ENCODE assay signal across 9 mouse cellular contexts in genomic region chr4:148871751-148872334, GRCm38 (mm10).
A peak's percentile ranks its signal among the peaks of the same experiment; 100 is the strongest.
DNase-seq lines count a peak whose midpoint lies in the region; ATAC-seq and TF ChIP-seq lines count a peak whose summit lies in the region.
"Had no signal": no experiment of that assay in that cellular context is flagged by ENCODE, and none has a peak within 500 bp of the region (broad histone marks: within the 10 kb centered on the region; RNA-seq: fewer than 3 reads in every experiment).

No protein-coding gene starts in this region.

- peak; percentile 65 for DNase-seq in testis, postnatal 10 days (ENCODE audit: low spot score)
- no peak for DNase-seq in testis, postnatal 14 days (ENCODE audit: low spot score)
- DNase-seq in embryo, embryonic 9.5 days (ENCODE audit: extremely low spot score) = peak; percentile 56
- DNase-seq in kidney, postnatal 25 days = peak; percentile 45 to 75
- DNase-seq in midbrain, postnatal 0 days (ENCODE audit: low spot score) = peak; percentile 85
- no peak for DNase-seq in yolk sac, embryonic 10.5 days (ENCODE audit: low spot score)

- ATAC-seq in heart, embryonic 12.5 days (ENCODE audit: insufficient number of reproducible peaks, low FRiP score) = peak; percentile 63
- 0 out of 2 replicates have a peak, but pooled peaks have one; percentile 53 for ATAC-seq in midbrain, postnatal 0 days (ENCODE audit: low FRiP score)
- ATAC-seq in frontal cortex, adult (ENCODE audit: low TSS enrichment) = no peak; the same call in 1 of the 2 replicates

- WGBS in heart, embryonic 12.5 days = 41% methylated on average over 10 of the region's 10 CpGs
- WGBS in midbrain, postnatal 0 days = 28% methylated on average over 10 of the region's 10 CpGs

- no peak for TF ChIP-seq CTCF in midbrain, postnatal 0 days (IDR thresholded peaks at IDR 0.05)

- H3K36me3 ChIP-seq in heart, embryonic 12.5 days = no peaks in the 10 kb centered on the region
- no peaks in the 10 kb centered on the region for H3K36me3 ChIP-seq in midbrain, postnatal 0 days (ENCODE audit: insufficient read depth, low read length)

- peak overlapping the region; percentile 41; the same call in 1 of the 2 replicates for H3K27ac ChIP-seq in heart, embryonic 12.5 days (ENCODE audit: poor library complexity, severe bottlenecking)
- H3K27ac ChIP-seq in midbrain, postnatal 0 days (ENCODE audit: low read depth, low read length) = no peak overlapping the region
- H3K27ac ChIP-seq: kidney, postnatal 0 days had no signal

- H3K4me3 ChIP-seq in heart, embryonic 12.5 days = no peak overlapping the region
- no peak overlapping the region for H3K4me3 ChIP-seq in midbrain, postnatal 0 days (ENCODE audit: low read depth, low read length)

- peaks cover 75% of the 10 kb centered on the region for H3K4me1 ChIP-seq in heart, embryonic 12.5 days (replicated peaks)
- H3K4me1 ChIP-seq in midbrain, postnatal 0 days (ENCODE audit: insufficient read depth, low read length) = no peaks in the 10 kb centered on the region

- H3K9me3 ChIP-seq in heart, embryonic 12.5 days (replicated peaks) = no peaks in the 10 kb centered on the region
- no peaks in the 10 kb centered on the region for H3K9me3 ChIP-seq in midbrain, postnatal 0 days (ENCODE audit: low read length)

- H3K4me2 ChIP-seq in heart, embryonic 12.5 days = no peak overlapping the region
- H3K4me2 ChIP-seq in midbrain, postnatal 0 days (ENCODE audit: low read depth, low read length, poor library complexity, severe bottlenecking) = no peak overlapping the region

- H3K27me3 ChIP-seq in heart, embryonic 12.5 days (replicated peaks) = no peaks in the 10 kb centered on the region
- H3K27me3 ChIP-seq in midbrain, postnatal 0 days (ENCODE audit: insufficient read depth, low read length) = peaks cover 33% of the 10 kb centered on the region; the same call in 1 of the 2 replicates

- no peak overlapping the region for H3K9ac ChIP-seq in heart, embryonic 12.5 days
- H3K9ac ChIP-seq in midbrain, postnatal 0 days (replicated peaks; ENCODE audit: low read length, poor library complexity, severe bottlenecking) = no peak overlapping the region

Comparison
In these comparisons a context has a peak if more than half of its experiments do, and no peak if none do; other contexts are left out.
1. DNase-seq: peak in testis, postnatal 10 days (single experiment), embryo, embryonic 9.5 days (single experiment), kidney, postnatal 25 days (2 of 2) and midbrain, postnatal 0 days (single experiment); none in testis, postnatal 14 days (single experiment) and yolk sac, embryonic 10.5 days (single experiment).